Mouse (Mus musculus): Measurements from ENCODE around the gene Yars. TPM values are rescaled to one million over a fixed set of nuclear protein-coding genes. Genes with fewer than 3 reads are reported as not detected.

Gene Yars
- polyA plus RNA-seq, 1 experiment from 2014 or later = 61.2 TPM

DNA sequence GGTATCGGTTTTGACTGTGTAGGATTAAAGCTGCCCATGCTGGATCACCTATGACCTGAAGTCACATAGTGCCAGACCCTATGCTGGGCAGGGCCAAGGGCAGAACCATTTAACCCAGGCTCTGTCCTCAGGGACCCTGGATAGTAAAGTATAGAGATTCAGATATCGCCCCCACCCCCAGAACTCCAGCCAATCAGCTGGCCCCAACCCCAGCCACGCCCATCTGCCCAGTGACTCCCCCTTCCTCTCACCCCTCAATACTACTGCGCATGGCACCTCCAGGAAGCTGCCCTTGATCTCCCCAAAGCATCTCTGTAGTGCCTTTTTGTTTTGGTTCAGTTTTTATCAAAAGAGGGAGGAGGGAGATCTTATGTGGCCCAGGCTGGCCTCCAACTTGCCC lies 53.2 kb downstream of the Yars start:
- Histone ChIP-seq H3K36me3 (ENCODE audit: control insufficient read depth, insufficient read depth, low read length) (no peaks in the 10 kb centered on the region), H3K4me3 (ENCODE audit: low read length) (no peak overlapping the region), H3K4me1 (replicated peaks; ENCODE audit: control insufficient read depth, insufficient read depth, low read length) (peaks cover 52% of the 10 kb centered on the region), H3K9me3 (ENCODE audit: control insufficient read depth, low read length) (no peaks in the 10 kb centered on the region), H3K27ac (ENCODE audit: low read length) (peak overlapping the region; percentile 11; the same call in 1 of the 2 replicates), H3K9ac (ENCODE audit: low read length) (no peak overlapping the region), H3K27me3 (ENCODE audit: control insufficient read depth, insufficient read depth, low read depth, low read length) (peaks cover 2% of the 10 kb centered on the region; the same call in 1 of the 2 replicates), H3K4me2 (ENCODE audit: low read depth, low read length) (no peak overlapping the region)
- WGBS = 41% methylated on average over 4 of the region's 4 CpGs
- no peak for ATAC-seq (ENCODE audit: low read depth)

GRCm38 (mm10) chr4:129244802-129245201 lies 55.2 kb downstream of the Yars start:
- WGBS = 22% methylated on average over 4 of the region's 4 CpGs
- Histone ChIP-seq H3K27ac (ENCODE audit: low read length) (peak overlapping the region; percentile 18), H3K9me3 (ENCODE audit: control insufficient read depth, low read length) (no peaks in the 10 kb centered on the region), H3K9ac (ENCODE audit: low read length) (no peak overlapping the region), H3K27me3 (ENCODE audit: control insufficient read depth, insufficient read depth, low read depth, low read length) (peaks cover 8% of the 10 kb centered on the region; the same call in 1 of the 2 replicates), H3K36me3 (ENCODE audit: control insufficient read depth, insufficient read depth, low read length) (no peaks in the 10 kb centered on the region), H3K4me1 (replicated peaks; ENCODE audit: control insufficient read depth, insufficient read depth, low read length) (peaks cover 45% of the 10 kb centered on the region), H3K4me2 (ENCODE audit: low read depth, low read length) (peak overlapping the region; percentile 23; the same call in 1 of the 2 replicates), H3K4me3 (ENCODE audit: low read length) (no peak overlapping the region)
- peak; percentile 15; the same call in 1 of the 2 replicates for ATAC-seq (ENCODE audit: low read depth)

- peak overlapping the region; percentile 98 for H3K4me2 ChIP-seq (ENCODE audit: low read depth, low read length)
- peak overlapping the region; percentile 68 for H3K4me3 ChIP-seq (ENCODE audit: low read length)
- H3K4me1 ChIP-seq (replicated peaks; ENCODE audit: control insufficient read depth, insufficient read depth, low read length) = peaks cover 54% of the 10 kb centered on the region
- 36% methylated on average over 15 of the region's 15 CpGs for WGBS
- H3K9me3 ChIP-seq (ENCODE audit: control insufficient read depth, low read length) = no peaks in the 10 kb centered on the region
- H3K27me3 ChIP-seq (ENCODE audit: control insufficient read depth, insufficient read depth, low read depth, low read length) = peaks cover 13% of the 10 kb centered on the region
- H3K36me3 ChIP-seq (ENCODE audit: control insufficient read depth, insufficient read depth, low read length) = no peaks in the 10 kb centered on the region
- H3K27ac ChIP-seq (ENCODE audit: low read length) = no peak overlapping the region
- no peak overlapping the region for H3K9ac ChIP-seq (ENCODE audit: low read length)
- no peak for ATAC-seq (ENCODE audit: low read depth)
Observed at GRCm38 (mm10) chr4:129246360-129247301, 57.1 kb downstream of the Yars start.

GRCm38 (mm10) chr4:129247381-129248242 lies 58.1 kb downstream of the Yars start:
- Histone ChIP-seq H3K9me3 (ENCODE audit: control insufficient read depth, low read length) (no peaks in the 10 kb centered on the region), H3K36me3 (ENCODE audit: control insufficient read depth, insufficient read depth, low read length) (no peaks in the 10 kb centered on the region), H3K27ac (ENCODE audit: low read length) (peak overlapping the region; percentile 18; the same call in 1 of the 2 replicates), H3K27me3 (ENCODE audit: control insufficient read depth, insufficient read depth, low read depth, low read length) (peaks cover 13% of the 10 kb centered on the region), H3K4me3 (ENCODE audit: low read length) (peak overlapping the region; percentile 68), H3K9ac (ENCODE audit: low read length) (peak overlapping the region; percentile 77), H3K4me1 (replicated peaks; ENCODE audit: control insufficient read depth, insufficient read depth, low read length) (peaks cover 47% of the 10 kb centered on the region), H3K4me2 (ENCODE audit: low read depth, low read length) (peak overlapping the region; percentile 98)
- whole genome bisulfite sequencing = 6% methylated on average over 22 of the region's 24 CpGs
- 0 out of 2 replicates have a peak, but pooled peaks have one; percentile 9 for ATAC-seq (ENCODE audit: low read depth)

DNA sequence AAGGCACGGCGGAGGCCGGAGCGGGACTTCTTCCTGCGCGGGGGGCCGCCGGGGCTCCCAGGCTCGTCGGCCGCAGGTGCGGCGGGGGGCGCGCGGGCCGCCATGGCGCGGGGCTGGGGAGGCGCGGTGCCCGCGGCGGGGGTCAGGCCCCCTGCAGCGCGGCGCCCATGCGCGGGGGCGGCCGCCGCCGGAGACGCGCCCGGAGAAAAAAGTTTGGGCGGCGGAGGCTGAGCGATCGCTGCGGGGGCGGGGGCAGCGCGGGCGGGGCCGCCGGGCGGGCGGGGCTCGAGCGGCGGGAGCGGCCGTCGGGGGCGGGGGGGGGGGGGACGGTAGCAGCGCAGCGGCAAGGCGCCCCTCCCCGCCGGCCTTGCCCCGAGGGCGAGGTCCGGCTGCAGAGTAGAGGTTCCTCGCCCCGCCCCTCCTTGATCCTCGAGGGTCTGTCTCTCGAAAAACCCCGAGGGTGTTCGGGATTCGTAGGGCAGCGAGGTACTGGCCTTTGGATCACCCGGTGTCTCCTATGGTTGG lies 58.7 kb downstream of the Yars start:
- Histone ChIP-seq H3K4me3 (ENCODE audit: low read length) (peak overlapping the region; percentile 68), H3K4me1 (replicated peaks; ENCODE audit: control insufficient read depth, insufficient read depth, low read length) (peaks cover 44% of the 10 kb centered on the region), H3K9me3 (ENCODE audit: control insufficient read depth, low read length) (no peaks in the 10 kb centered on the region), H3K27me3 (ENCODE audit: control insufficient read depth, insufficient read depth, low read depth, low read length) (peaks cover 13% of the 10 kb centered on the region), H3K27ac (ENCODE audit: low read length) (peak overlapping the region; percentile 18; the same call in 1 of the 2 replicates), H3K9ac (ENCODE audit: low read length) (peak overlapping the region; percentile 77), H3K36me3 (ENCODE audit: control insufficient read depth, insufficient read depth, low read length) (no peaks in the 10 kb centered on the region), H3K4me2 (ENCODE audit: low read depth, low read length) (peak overlapping the region; percentile 98)
- ATAC-seq (ENCODE audit: low read depth) = peak; percentile 18; the same call in 1 of the 2 replicates
- under 1% methylated on average over 28 of the region's 74 CpGs for WGBS

DNA sequence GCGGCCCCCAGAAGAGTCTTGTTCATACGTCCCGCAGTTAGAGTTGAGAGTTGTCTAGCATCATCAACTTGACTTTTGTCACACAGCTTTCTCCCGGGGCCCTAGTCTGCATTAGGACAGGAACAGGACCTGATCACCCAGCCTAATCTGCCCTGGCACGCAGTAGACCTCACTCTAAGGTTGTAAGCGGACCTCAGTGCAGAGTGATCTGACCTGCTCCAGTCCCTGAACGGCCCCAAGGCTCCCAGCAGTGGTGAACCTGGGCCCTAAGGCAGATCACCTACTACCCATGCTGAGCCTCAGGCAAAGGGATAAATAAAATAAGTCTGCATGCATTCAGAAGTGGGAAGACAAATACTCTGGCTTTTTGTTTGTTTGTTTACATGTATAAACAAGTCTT lies 59.7 kb downstream of the Yars start:
- H3K27ac ChIP-seq (ENCODE audit: low read length) = no peak overlapping the region
- no peak overlapping the region for H3K4me2 ChIP-seq (ENCODE audit: low read depth, low read length)
- no peaks in the 10 kb centered on the region for H3K36me3 ChIP-seq (ENCODE audit: control insufficient read depth, insufficient read depth, low read length)
- peaks cover 44% of the 10 kb centered on the region for H3K4me1 ChIP-seq (replicated peaks; ENCODE audit: control insufficient read depth, insufficient read depth, low read length)
- H3K4me3 ChIP-seq (ENCODE audit: low read length) = no peak overlapping the region
- H3K9ac ChIP-seq (ENCODE audit: low read length) = no peak overlapping the region
- WGBS = 35% methylated on average over 7 of the region's 7 CpGs
- peaks cover 13% of the 10 kb centered on the region for H3K27me3 ChIP-seq (ENCODE audit: control insufficient read depth, insufficient read depth, low read depth, low read length)
- H3K9me3 ChIP-seq (ENCODE audit: control insufficient read depth, low read length) = no peaks in the 10 kb centered on the region
- no peak for ATAC-seq (ENCODE audit: low read depth)

- H3K27me3 ChIP-seq (ENCODE audit: control insufficient read depth, insufficient read depth, low read depth, low read length) = peaks cover 13% of the 10 kb centered on the region
- H3K4me3 ChIP-seq (ENCODE audit: low read length) = no peak overlapping the region
- no peaks in the 10 kb centered on the region for H3K36me3 ChIP-seq (ENCODE audit: control insufficient read depth, insufficient read depth, low read length)
- peak; percentile 18; the same call in 1 of the 2 replicates for ATAC-seq (ENCODE audit: low read depth)
- no peak overlapping the region for H3K27ac ChIP-seq (ENCODE audit: low read length)
- peak overlapping the region; percentile 21; the same call in 1 of the 2 replicates for H3K9ac ChIP-seq (ENCODE audit: low read length)
- WGBS = 34% methylated on average over 15 of the region's 15 CpGs
- H3K4me2 ChIP-seq (ENCODE audit: low read depth, low read length) = peak overlapping the region; percentile 20
- no peaks in the 10 kb centered on the region for H3K9me3 ChIP-seq (ENCODE audit: control insufficient read depth, low read length)
- H3K4me1 ChIP-seq (replicated peaks; ENCODE audit: control insufficient read depth, insufficient read depth, low read length) = peaks cover 33% of the 10 kb centered on the region
Observed at GRCm38 (mm10) chr4:129250759-129251481, 61.4 kb downstream of the Yars start.

DNA sequence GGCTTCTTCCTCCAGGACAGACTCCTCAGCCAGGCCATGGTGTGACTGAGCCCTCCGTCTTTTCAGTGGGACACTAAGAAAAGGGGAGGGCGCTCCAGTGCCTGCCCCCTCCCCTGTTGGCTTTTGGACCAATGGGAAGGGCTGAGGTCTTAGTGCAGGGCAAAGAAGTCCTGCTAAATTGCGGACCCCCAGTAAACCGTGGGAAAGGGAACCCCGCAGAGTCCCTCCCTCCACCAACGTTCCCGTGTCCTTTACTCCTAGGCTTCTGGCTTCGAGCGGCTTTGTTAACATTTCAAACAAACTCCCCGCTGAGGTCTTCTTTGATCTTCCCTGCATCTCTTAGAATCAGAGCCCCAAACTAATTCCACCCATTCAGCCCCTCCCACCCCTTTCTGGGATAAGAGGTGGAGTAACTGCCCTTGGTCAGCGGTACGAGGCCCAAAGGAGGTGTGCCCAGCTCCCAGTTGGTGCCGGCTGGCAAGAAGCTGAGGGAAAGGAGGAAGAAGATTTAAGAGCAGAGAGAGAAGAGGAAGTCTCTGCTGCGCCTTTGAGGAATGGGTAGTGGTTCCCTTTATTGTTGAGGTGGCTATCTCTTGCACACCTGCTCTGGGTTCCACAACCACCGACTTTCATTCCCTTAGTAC lies 62.0 kb downstream of the Yars start:
- peaks cover 34% of the 10 kb centered on the region for H3K4me1 ChIP-seq (replicated peaks; ENCODE audit: control insufficient read depth, insufficient read depth, low read length)
- H3K27ac ChIP-seq (ENCODE audit: low read length) = no peak overlapping the region
- WGBS = 7% methylated on average over 15 of the region's 15 CpGs
- no peaks in the 10 kb centered on the region for H3K9me3 ChIP-seq (ENCODE audit: control insufficient read depth, low read length)
- ATAC-seq (ENCODE audit: low read depth) = no peak
- H3K4me3 ChIP-seq (ENCODE audit: low read length) = no peak overlapping the region
- H3K27me3 ChIP-seq (ENCODE audit: control insufficient read depth, insufficient read depth, low read depth, low read length) = peaks cover 13% of the 10 kb centered on the region
- peak overlapping the region; percentile 20 for H3K4me2 ChIP-seq (ENCODE audit: low read depth, low read length)
- H3K9ac ChIP-seq (ENCODE audit: low read length) = peak overlapping the region; percentile 21; the same call in 1 of the 2 replicates
- H3K36me3 ChIP-seq (ENCODE audit: control insufficient read depth, insufficient read depth, low read length) = no peaks in the 10 kb centered on the region
